Mouse (Mus musculus): ENCODE measurements around the gene Sigmar1. TPM values are rescaled to one million over a fixed set of nuclear protein-coding genes. Genes with fewer than 3 reads are reported as not detected.
A peak's percentile ranks its signal among the peaks of the same experiment; 100 is the strongest.
"Not testable (repeated sequence)": the region's sequence is repeated elsewhere in the genome, so short reads cannot be mapped to it uniquely, and the experiment has no call there.

The Sigmar1 gene
- total RNA-seq (2015): 60.8 and 66.4 TPM in 2 replicates
- 68.0 and 76.3 TPM in 2 replicates for total RNA-seq (2017)

- peak; percentile 64 for ATAC-seq (replicated peaks; ENCODE audit: poor library complexity)
Observed at GRCm38 (mm10) chr4:41755338-41756305, at the start of gene Sigmar1. Gene Sigmar1, minus strand, starts transcription at chr4:41756157.

- not testable (repeated sequence) for ATAC-seq (replicated peaks; ENCODE audit: poor library complexity)
Observed at GRCm38 (mm10) chr4:41783197-41783596, 27.2 kb upstream of the Sigmar1 start.

GRCm38 (mm10) chr4:41782711-41783110 is 26.8 kb upstream of the Sigmar1 start:
- not testable (repeated sequence) for ATAC-seq (replicated peaks; ENCODE audit: poor library complexity)

- not testable (repeated sequence) for ATAC-seq (replicated peaks; ENCODE audit: poor library complexity)
Observed at GRCm38 (mm10) chr4:41781748-41782485, 26.0 kb upstream of the Sigmar1 start.

GRCm38 (mm10) chr4:41781271-41781670 is 25.3 kb upstream of the Sigmar1 start:
- ATAC-seq (replicated peaks; ENCODE audit: poor library complexity): not testable (repeated sequence)

GRCm38 (mm10) chr4:41775840-41776239 is 19.9 kb upstream of the Sigmar1 start:
- not testable (repeated sequence) for ATAC-seq (replicated peaks; ENCODE audit: poor library complexity)

GRCm38 (mm10) chr4:41774506-41774905 is 18.5 kb upstream of the Sigmar1 start:
- ATAC-seq (replicated peaks; ENCODE audit: poor library complexity): not testable (repeated sequence)

- ATAC-seq (replicated peaks; ENCODE audit: poor library complexity): peak; percentile 70
Observed at GRCm38 (mm10) chr4:41774002-41774401, 18.0 kb upstream of the Sigmar1 start, which contains the start of gene Ccl27a. Gene Ccl27a, minus strand, starts transcription at chr4:41774247.

GRCm38 (mm10) chr4:41773502-41773901 is 17.5 kb upstream of the Sigmar1 start:
- ATAC-seq (replicated peaks; ENCODE audit: poor library complexity): peak; percentile 69; the same call in 1 of the 2 replicates

GRCm38 (mm10) chr4:41772946-41773345 is 17.0 kb upstream of the Sigmar1 start:
- ATAC-seq (replicated peaks; ENCODE audit: poor library complexity): not testable (repeated sequence)

GRCm38 (mm10) chr4:41767301-41767700 is 11.3 kb upstream of the Sigmar1 start:
- ATAC-seq (replicated peaks; ENCODE audit: poor library complexity): not testable (repeated sequence)

GRCm38 (mm10) chr4:41763176-41763575 is 7.2 kb upstream of the Sigmar1 start:
- ATAC-seq (replicated peaks; ENCODE audit: poor library complexity): not testable (repeated sequence)

- not testable (repeated sequence) for ATAC-seq (replicated peaks; ENCODE audit: poor library complexity)
Observed at GRCm38 (mm10) chr4:41762688-41763114, 6.7 kb upstream of the Sigmar1 start.

GRCm38 (mm10) chr4:41762099-41762687 is 6.2 kb upstream of the Sigmar1 start:
- ATAC-seq (replicated peaks; ENCODE audit: poor library complexity): no peak

GRCm38 (mm10) chr4:41761680-41762079 is 5.7 kb upstream of the Sigmar1 start:
- ATAC-seq (replicated peaks; ENCODE audit: poor library complexity): no peak

GRCm38 (mm10) chr4:41760911-41761310 is 5.0 kb upstream of the Sigmar1 start:
- ATAC-seq (replicated peaks; ENCODE audit: poor library complexity): no peak

GRCm38 (mm10) chr4:41760288-41760721 is 4.3 kb upstream of the Sigmar1 start:
- ATAC-seq (replicated peaks; ENCODE audit: poor library complexity): peak; percentile 71

- ATAC-seq (replicated peaks; ENCODE audit: poor library complexity): 0 out of 2 replicates have a peak, but pooled peaks have one; percentile 0
Observed at GRCm38 (mm10) chr4:41759656-41760287, 3.8 kb upstream of the Sigmar1 start.

- no peak for ATAC-seq (replicated peaks; ENCODE audit: poor library complexity)
Observed at GRCm38 (mm10) chr4:41759206-41759605, 3.2 kb upstream of the Sigmar1 start.

- ATAC-seq (replicated peaks; ENCODE audit: poor library complexity): no peak
Observed at GRCm38 (mm10) chr4:41758701-41759100, 2.7 kb upstream of the Sigmar1 start.

Data from megakaryocyte progenitor cell, adult 5-6 weeks (primary cell).